Mouse (Mus musculus): ENCODE data around the gene Ttc30b. TPM values are rescaled to one million over a fixed set of nuclear protein-coding genes. Genes with fewer than 3 reads are reported as not detected.
"Not testable (repeated sequence)": the region's sequence is repeated elsewhere in the genome, so short reads cannot be mapped to it uniquely, and the experiment has no call there.

Gene Ttc30b
- polyA plus RNA-seq, 1 experiment, result 5.9 TPM

- Histone ChIP-seq H3K27me3 (ENCODE audit: control insufficient read depth, insufficient read depth, low read length) (no peaks in the 10 kb centered on the region), H3K4me1 (ENCODE audit: control insufficient read depth, insufficient read depth, insufficient read length, low read length) (peaks cover 15% of the 10 kb centered on the region), H3K4me3 (ENCODE audit: low read depth, low read length) (0 out of 2 replicates have a peak overlapping the region, but pooled peaks have one; percentile 24), H3K27ac (ENCODE audit: insufficient read depth, low read depth, low read length) (peak overlapping the region; percentile 5; the same call in 1 of the 2 replicates), H3K36me3 (ENCODE audit: control insufficient read depth, insufficient read depth, low read length) (no peaks in the 10 kb centered on the region)
- 27% methylated on average over 15 of the region's 15 CpGs for WGBS
- no peak for TF ChIP-seq POLR2A (IDR thresholded peaks at IDR 0.05; ENCODE audit: low read depth, low read length)
- no peak for TF ChIP-seq CTCF (IDR thresholded peaks at IDR 0.05; ENCODE audit: extremely low read depth, insufficient read length, insufficient replicate concordance, low read depth, low read length)
Observed at GRCm38 (mm10) chr2:75959850-75960365, 21.5 kb upstream of the Ttc30b start.

- TF ChIP-seq CTCF (IDR thresholded peaks at IDR 0.05; ENCODE audit: extremely low read depth, insufficient read length, insufficient replicate concordance, low read depth, low read length) (no peak), POLR2A (IDR thresholded peaks at IDR 0.05; ENCODE audit: low read depth, low read length) (no peak)
Observed at GRCm38 (mm10) chr2:75959183-75959849, 20.9 kb upstream of the Ttc30b start.

DNA sequence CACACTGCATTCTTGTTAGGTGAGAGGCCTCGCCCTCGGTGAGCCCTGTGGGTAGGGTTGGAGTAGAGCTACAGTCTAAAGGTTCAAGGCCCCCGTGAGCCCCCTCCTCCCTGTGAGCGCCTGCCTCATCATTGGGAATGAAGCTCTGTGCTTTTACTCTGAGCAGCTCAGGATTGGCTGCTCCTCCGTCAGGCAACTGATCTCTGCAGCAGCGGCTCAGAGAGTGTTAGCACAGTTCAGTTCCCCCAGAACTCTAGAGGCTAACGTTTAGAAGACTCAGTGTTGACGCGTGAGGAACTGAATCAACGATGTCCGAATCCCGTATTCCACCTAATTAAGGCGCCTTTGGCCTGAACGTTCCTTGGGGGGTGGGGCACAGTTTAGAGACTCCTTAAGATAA lies 17.3 kb upstream of the Ttc30b start:
- no peak overlapping the region for H3K27ac ChIP-seq (ENCODE audit: insufficient read depth, low read depth, low read length)
- H3K4me3 ChIP-seq (ENCODE audit: low read depth, low read length), result no peak overlapping the region
- TF ChIP-seq POLR2A (IDR thresholded peaks at IDR 0.05; ENCODE audit: low read depth, low read length) (no peak), CTCF (IDR thresholded peaks at IDR 0.05; ENCODE audit: extremely low read depth, insufficient read length, insufficient replicate concordance, low read depth, low read length) (no peak)
- WGBS, result 70% methylated on average over 14 of the region's 14 CpGs
- peaks cover 13% of the 10 kb centered on the region for H3K4me1 ChIP-seq (ENCODE audit: control insufficient read depth, insufficient read depth, insufficient read length, low read length)
- no peaks in the 10 kb centered on the region for H3K27me3 ChIP-seq (ENCODE audit: control insufficient read depth, insufficient read depth, low read length)
- H3K36me3 ChIP-seq (ENCODE audit: control insufficient read depth, insufficient read depth, low read length), result no peaks in the 10 kb centered on the region

More at GRCm38 (mm10) chr2:75959183-75959849, 20.9 kb upstream of the Ttc30b start:
- 23% methylated on average over 18 of the region's 18 CpGs for WGBS
- Histone ChIP-seq H3K4me3 (ENCODE audit: low read depth, low read length) (no peak overlapping the region), H3K4me1 (ENCODE audit: control insufficient read depth, insufficient read depth, insufficient read length, low read length) (peaks cover 15% of the 10 kb centered on the region), H3K27me3 (ENCODE audit: control insufficient read depth, insufficient read depth, low read length) (no peaks in the 10 kb centered on the region), H3K27ac (ENCODE audit: insufficient read depth, low read depth, low read length) (peak overlapping the region; percentile 5; the same call in 1 of the 2 replicates), H3K36me3 (ENCODE audit: control insufficient read depth, insufficient read depth, low read length) (no peaks in the 10 kb centered on the region)

DNA sequence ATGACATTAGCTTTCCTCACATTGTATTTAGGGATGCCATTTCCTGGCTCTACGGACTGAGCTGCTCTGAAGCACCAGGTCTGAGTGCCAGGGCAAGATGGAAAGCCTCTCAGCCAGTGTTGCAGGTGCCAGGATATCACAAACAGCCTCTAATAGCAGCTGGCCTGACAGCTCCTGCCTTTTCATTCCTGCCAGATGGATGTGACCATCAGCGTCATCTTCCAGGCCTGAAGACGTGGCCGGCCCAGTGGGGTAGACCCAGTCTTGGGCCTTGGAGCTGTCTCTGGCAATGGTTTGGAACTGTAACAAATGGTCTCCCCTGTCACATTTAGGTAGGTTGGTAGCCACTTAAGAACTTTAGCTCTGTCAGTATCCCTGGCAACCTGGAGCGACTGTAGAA lies 14.9 kb upstream of the Ttc30b start:
- Histone ChIP-seq H3K27ac (ENCODE audit: insufficient read depth, low read depth, low read length) (no peak overlapping the region), H3K4me1 (ENCODE audit: control insufficient read depth, insufficient read depth, insufficient read length, low read length) (no peaks in the 10 kb centered on the region), H3K36me3 (ENCODE audit: control insufficient read depth, insufficient read depth, low read length) (no peaks in the 10 kb centered on the region), H3K4me3 (ENCODE audit: low read depth, low read length) (no peak overlapping the region), H3K27me3 (ENCODE audit: control insufficient read depth, insufficient read depth, low read length) (no peaks in the 10 kb centered on the region)
- TF ChIP-seq CTCF (IDR thresholded peaks at IDR 0.05; ENCODE audit: extremely low read depth, insufficient read length, insufficient replicate concordance, low read depth, low read length) (no peak), POLR2A (IDR thresholded peaks at IDR 0.05; ENCODE audit: low read depth, low read length) (no peak)
- WGBS, result 94% methylated on average over 5 of the region's 5 CpGs

- TF ChIP-seq POLR2A (IDR thresholded peaks at IDR 0.05; ENCODE audit: low read depth, low read length), result no peak
- no peak for TF ChIP-seq CTCF (IDR thresholded peaks at IDR 0.05; ENCODE audit: extremely low read depth, insufficient read length, insufficient replicate concordance, low read depth, low read length)
- Histone ChIP-seq H3K4me3 (ENCODE audit: low read depth, low read length) (no peak overlapping the region), H3K36me3 (ENCODE audit: control insufficient read depth, insufficient read depth, low read length) (no peaks in the 10 kb centered on the region), H3K27me3 (ENCODE audit: control insufficient read depth, insufficient read depth, low read length) (no peaks in the 10 kb centered on the region; the same call in 1 of the 2 replicates), H3K27ac (ENCODE audit: insufficient read depth, low read depth, low read length) (no peak overlapping the region), H3K4me1 (ENCODE audit: control insufficient read depth, insufficient read depth, insufficient read length, low read length) (no peaks in the 10 kb centered on the region)
- 60% methylated on average over 8 of the region's 8 CpGs for WGBS
Observed at GRCm38 (mm10) chr2:75950685-75951084, 12.3 kb upstream of the Ttc30b start.

DNA sequence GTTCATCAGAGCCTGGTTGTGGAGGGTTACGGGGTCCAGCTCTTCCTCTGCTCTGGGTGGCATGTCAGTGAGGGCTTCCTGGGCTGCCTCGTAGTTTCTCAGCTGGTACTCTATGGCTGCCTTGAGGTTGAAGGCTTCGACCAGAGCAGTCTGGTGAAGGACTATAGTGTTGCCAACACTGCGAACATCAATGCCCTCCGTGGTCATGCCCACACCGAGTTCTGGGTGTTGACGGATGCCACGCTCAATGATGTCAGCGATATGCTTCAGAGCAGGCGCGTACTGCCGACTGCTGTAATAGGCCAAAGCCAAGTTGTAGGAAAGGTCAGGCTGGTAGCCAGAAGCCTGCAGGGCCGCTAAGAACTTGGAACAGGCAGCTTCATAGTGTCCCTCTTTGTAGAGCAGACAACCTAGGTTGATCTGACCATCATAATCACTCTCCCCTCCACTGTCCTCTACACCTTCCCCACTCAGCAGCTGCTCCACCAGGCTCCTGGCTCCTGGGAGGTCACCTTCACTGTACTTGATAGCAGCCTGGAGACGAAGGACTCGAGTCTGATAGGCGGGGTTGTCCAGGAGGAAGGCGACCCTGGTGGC lies 767 bp downstream of the Ttc30b start:
- H3K27ac ChIP-seq (ENCODE audit: insufficient read depth, low read depth, low read length); H3K4me1 ChIP-seq (ENCODE audit: control insufficient read depth, insufficient read depth, insufficient read length, low read length); H3K36me3 ChIP-seq (ENCODE audit: control insufficient read depth, insufficient read depth, low read length); H3K27me3 ChIP-seq (ENCODE audit: control insufficient read depth, insufficient read depth, low read length): not testable (repeated sequence)
- WGBS, result 73% methylated on average over 17 of the region's 17 CpGs
- H3K4me3 ChIP-seq (ENCODE audit: low read depth, low read length), result peak overlapping the region; percentile 62

GRCm38 (mm10) chr2:75936685-75937084 lies 1.7 kb downstream of the Ttc30b start:
- not testable (repeated sequence) for H3K27me3 ChIP-seq (ENCODE audit: control insufficient read depth, insufficient read depth, low read length); H3K4me1 ChIP-seq (ENCODE audit: control insufficient read depth, insufficient read depth, insufficient read length, low read length); H3K36me3 ChIP-seq (ENCODE audit: control insufficient read depth, insufficient read depth, low read length); H3K27ac ChIP-seq (ENCODE audit: insufficient read depth, low read depth, low read length); H3K4me3 ChIP-seq (ENCODE audit: low read depth, low read length)
- WGBS, result 94% methylated on average over 2 of the region's 2 CpGs
